Mouse (Mus musculus): ENCODE measurements at regions not wholly inside any gene's neighbourhood (a gene's known extent, or its start where the extent isn't known, plus 50 kb on each side); places are given as distances from the start of the nearest gene placed in this dataset.

DNA sequence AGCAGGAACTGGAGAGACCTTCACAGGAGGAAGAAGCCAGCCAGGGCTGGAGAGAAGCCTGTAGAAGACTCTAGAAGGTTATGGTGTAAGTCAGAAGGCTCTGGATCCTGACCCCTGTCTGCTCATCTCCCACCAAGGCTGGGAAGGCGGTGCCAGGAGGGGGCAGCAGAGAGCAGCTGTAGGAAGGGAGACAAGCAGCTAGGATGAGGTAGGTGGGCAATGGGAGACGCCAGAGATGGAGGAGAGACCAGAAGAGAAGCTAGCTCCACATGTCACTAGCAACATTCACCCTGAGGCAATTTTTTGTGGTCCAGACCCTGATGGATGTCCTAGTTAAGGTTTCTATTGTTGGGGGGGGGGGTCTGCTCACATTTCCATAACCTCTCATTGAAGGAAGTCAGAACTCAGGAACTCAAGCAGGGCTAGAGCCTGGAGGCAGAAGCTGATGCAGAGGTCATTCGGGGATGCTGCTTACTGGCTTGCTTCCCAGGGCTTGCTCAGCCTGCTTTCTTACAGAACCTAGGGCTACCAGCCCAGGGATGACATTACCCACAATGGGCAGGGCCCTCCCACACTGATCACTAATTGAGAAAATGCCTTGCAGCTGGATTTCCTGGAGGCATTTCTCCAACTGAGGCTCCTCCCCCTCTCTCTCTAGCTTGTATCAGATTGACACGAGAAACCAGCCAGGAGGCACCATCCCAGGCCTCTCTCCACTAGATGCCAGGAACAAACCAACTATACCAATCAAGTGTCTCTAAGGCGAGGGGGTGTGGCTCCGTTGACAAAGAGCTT, 144.7 kb upstream of the Rpl38 start:
- TF ChIP-seq CTCF (IDR thresholded peaks at IDR 0.05; ENCODE audit: low read depth), result peak; percentile 93
- Histone ChIP-seq H3K27me3 (replicated peaks; ENCODE audit: control insufficient read depth, insufficient read depth, low read length) (no peaks in the 10 kb centered on the region), H3K36me3 (ENCODE audit: control insufficient read depth, insufficient read depth) (no peaks in the 10 kb centered on the region), H3K27ac (ENCODE audit: low read depth, low read length) (no peak overlapping the region), H3K4me2 (replicated peaks; ENCODE audit: low read depth) (no peak overlapping the region), H3K4me1 (replicated peaks; ENCODE audit: control insufficient read depth, insufficient read depth, low read length) (no peaks in the 10 kb centered on the region), H3K4me3 (ENCODE audit: low read depth, low read length) (no peak overlapping the region), H3K9me3 (ENCODE audit: control insufficient read depth) (no peaks in the 10 kb centered on the region), H3K9ac (ENCODE audit: low read depth, low read length) (no peak overlapping the region)
- ATAC-seq, result no peak
- WGBS, result 46% methylated on average over 6 of the region's 6 CpGs

DNA sequence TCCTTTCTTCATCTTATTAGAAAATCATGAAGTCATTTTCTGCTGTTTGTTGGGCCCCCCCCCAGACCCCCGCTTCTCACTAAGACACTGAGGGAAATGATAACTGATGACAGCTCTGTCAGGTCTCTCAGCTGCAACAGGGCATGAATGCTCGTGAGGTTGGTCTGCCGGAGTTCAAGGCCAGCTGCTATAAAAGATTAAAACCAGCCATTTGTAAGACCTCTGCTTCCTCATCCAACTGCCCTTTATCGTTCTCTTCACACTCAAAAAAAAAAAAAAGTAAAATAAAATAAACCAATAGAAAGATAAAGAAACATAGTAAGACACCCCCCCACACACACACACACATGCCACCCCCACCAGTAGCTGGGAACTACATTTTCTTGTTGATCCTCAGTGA, 153.0 kb upstream of the Rpl38 start:
- no peak overlapping the region for H3K4me3 ChIP-seq (ENCODE audit: low read depth, low read length)
- H3K4me2 ChIP-seq (replicated peaks; ENCODE audit: low read depth), result no peak overlapping the region
- TF ChIP-seq CTCF (IDR thresholded peaks at IDR 0.05; ENCODE audit: low read depth), result no peak
- no peak for ATAC-seq
- no peaks in the 10 kb centered on the region for H3K4me1 ChIP-seq (replicated peaks; ENCODE audit: control insufficient read depth, insufficient read depth, low read length)
- 35% methylated on average over 4 of the region's 4 CpGs for WGBS
- no peaks in the 10 kb centered on the region for H3K9me3 ChIP-seq (ENCODE audit: control insufficient read depth)
- no peaks in the 10 kb centered on the region for H3K27me3 ChIP-seq (replicated peaks; ENCODE audit: control insufficient read depth, insufficient read depth, low read length)
- H3K27ac ChIP-seq (ENCODE audit: low read depth, low read length), result no peak overlapping the region
- no peak overlapping the region for H3K9ac ChIP-seq (ENCODE audit: low read depth, low read length)
- H3K36me3 ChIP-seq (ENCODE audit: control insufficient read depth, insufficient read depth), result no peaks in the 10 kb centered on the region

DNA sequence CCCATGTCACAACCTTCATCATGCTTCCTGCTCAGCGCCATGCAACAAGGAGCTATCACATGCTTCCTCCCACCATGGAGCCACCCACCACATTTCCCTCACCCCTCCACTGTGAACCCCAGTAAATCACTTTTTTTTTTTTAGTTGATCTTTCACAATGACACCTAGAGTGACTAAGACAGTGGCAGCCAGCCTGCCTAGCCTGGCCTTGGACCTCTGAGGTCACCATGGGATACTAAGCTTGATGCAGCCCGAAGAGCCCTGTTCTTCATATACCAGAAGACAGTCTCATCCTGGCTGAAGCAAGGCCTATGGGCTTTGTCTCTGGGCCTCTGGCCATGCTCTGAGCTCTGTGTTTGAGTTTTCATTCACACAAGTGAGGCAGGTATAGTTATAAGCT, 154.2 kb upstream of the Rpl38 start:
- no peaks in the 10 kb centered on the region for H3K4me1 ChIP-seq (replicated peaks; ENCODE audit: control insufficient read depth, insufficient read depth, low read length)
- no peak overlapping the region for H3K27ac ChIP-seq (ENCODE audit: low read depth, low read length)
- H3K27me3 ChIP-seq (replicated peaks; ENCODE audit: control insufficient read depth, insufficient read depth, low read length), result no peaks in the 10 kb centered on the region
- no peak for ATAC-seq
- no peaks in the 10 kb centered on the region for H3K36me3 ChIP-seq (ENCODE audit: control insufficient read depth, insufficient read depth)
- 82% methylated on average over 2 of the region's 2 CpGs for WGBS
- no peak overlapping the region for H3K4me2 ChIP-seq (replicated peaks; ENCODE audit: low read depth)
- no peak overlapping the region for H3K9ac ChIP-seq (ENCODE audit: low read depth, low read length)
- no peaks in the 10 kb centered on the region for H3K9me3 ChIP-seq (ENCODE audit: control insufficient read depth)
- TF ChIP-seq CTCF (IDR thresholded peaks at IDR 0.05; ENCODE audit: low read depth), result no peak
- H3K4me3 ChIP-seq (ENCODE audit: low read depth, low read length), result no peak overlapping the region

DNA sequence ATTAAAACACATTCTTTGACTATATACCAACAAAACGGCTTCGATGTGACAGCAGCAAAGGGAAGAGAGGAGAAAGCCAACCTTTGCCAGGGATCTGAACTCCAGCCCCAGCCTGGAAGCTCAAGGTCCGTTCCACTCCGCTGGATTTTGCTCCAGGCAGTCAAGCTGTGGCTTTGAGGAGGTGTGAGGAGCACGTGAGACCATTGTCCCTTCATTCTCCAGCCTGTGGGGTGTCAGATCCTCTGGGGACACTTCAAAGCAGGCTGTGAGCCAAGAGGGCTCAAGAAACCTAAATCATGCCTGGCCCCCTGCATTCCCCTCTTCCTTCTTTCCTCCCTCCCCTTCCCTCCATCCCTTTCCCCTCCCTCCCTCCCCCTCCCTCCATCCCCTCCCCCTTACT, 154.9 kb upstream of the Rpl38 start:
- 24% methylated on average over 5 of the region's 5 CpGs for WGBS
- no peak for ATAC-seq
- no peak for TF ChIP-seq CTCF (IDR thresholded peaks at IDR 0.05; ENCODE audit: low read depth)
- Histone ChIP-seq H3K27me3 (replicated peaks; ENCODE audit: control insufficient read depth, insufficient read depth, low read length) (no peaks in the 10 kb centered on the region), H3K36me3 (ENCODE audit: control insufficient read depth, insufficient read depth) (no peaks in the 10 kb centered on the region), H3K9me3 (ENCODE audit: control insufficient read depth) (no peaks in the 10 kb centered on the region), H3K4me1 (replicated peaks; ENCODE audit: control insufficient read depth, insufficient read depth, low read length) (no peaks in the 10 kb centered on the region), H3K4me2 (replicated peaks; ENCODE audit: low read depth) (no peak overlapping the region), H3K9ac (ENCODE audit: low read depth, low read length) (no peak overlapping the region), H3K27ac (ENCODE audit: low read depth, low read length) (no peak overlapping the region), H3K4me3 (ENCODE audit: low read depth, low read length) (no peak overlapping the region)

DNA sequence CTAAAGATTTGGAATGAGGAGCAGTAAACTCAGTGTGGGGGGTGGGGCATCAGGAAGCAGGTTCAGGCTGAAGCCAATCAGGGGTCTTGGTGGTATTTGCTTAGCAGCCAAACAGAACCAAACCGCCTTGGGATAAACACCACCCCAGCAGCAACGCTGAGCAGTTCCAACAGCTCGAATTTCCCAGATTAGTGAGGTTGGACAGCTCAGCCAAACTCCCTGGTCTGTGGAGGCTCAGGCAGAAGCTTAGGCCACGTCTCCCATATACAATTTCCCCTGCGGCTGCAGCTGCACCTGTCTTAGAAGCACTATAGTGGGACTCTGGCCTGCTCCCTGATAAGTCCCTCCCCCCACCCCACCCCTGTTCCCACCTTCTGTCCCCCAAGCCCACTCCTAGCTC, 156.3 kb upstream of the Rpl38 start:
- no peak for ATAC-seq
- TF ChIP-seq CTCF (IDR thresholded peaks at IDR 0.05; ENCODE audit: low read depth), result no peak
- 19% methylated on average over 5 of the region's 5 CpGs for WGBS

DNA sequence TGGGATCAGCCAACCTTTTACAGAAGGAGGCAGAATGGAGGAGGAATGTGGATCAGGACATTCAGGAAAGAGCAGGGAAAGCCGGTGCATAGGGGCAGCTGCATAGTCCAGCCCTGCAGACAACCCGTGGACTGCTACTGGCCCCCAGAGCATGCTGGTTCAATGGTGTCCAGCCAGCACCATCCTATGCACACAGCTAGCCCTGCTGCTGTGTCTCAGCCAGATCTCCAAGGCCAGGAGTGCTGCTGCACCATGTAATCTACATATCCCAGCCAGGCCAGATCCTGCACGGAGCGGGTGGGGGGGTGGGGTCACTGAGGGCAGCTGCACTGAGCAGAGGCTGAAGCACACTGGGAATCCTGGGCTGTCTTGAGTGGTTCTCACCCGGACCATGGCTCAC, 165.8 kb upstream of the Rpl38 start:
- no peak for ATAC-seq
- Histone ChIP-seq H3K4me1 (replicated peaks; ENCODE audit: control insufficient read depth, insufficient read depth, low read length) (no peaks in the 10 kb centered on the region), H3K4me3 (ENCODE audit: low read depth, low read length) (no peak overlapping the region), H3K4me2 (replicated peaks; ENCODE audit: low read depth) (no peak overlapping the region), H3K9me3 (ENCODE audit: control insufficient read depth) (no peaks in the 10 kb centered on the region), H3K9ac (ENCODE audit: low read depth, low read length) (no peak overlapping the region), H3K27ac (ENCODE audit: low read depth, low read length) (no peak overlapping the region), H3K27me3 (replicated peaks; ENCODE audit: control insufficient read depth, insufficient read depth, low read length) (no peaks in the 10 kb centered on the region), H3K36me3 (ENCODE audit: control insufficient read depth, insufficient read depth) (no peaks in the 10 kb centered on the region)
- WGBS, result 31% methylated on average over 5 of the region's 5 CpGs
- TF ChIP-seq CTCF (IDR thresholded peaks at IDR 0.05; ENCODE audit: low read depth), result no peak

More for the DNA sequence above, 156.3 kb upstream of the Rpl38 start:
- Histone ChIP-seq H3K9ac (ENCODE audit: low read depth, low read length) (no peak overlapping the region), H3K36me3 (ENCODE audit: control insufficient read depth, insufficient read depth) (no peaks in the 10 kb centered on the region), H3K4me3 (ENCODE audit: low read depth, low read length) (no peak overlapping the region), H3K4me1 (replicated peaks; ENCODE audit: control insufficient read depth, insufficient read depth, low read length) (no peaks in the 10 kb centered on the region), H3K4me2 (replicated peaks; ENCODE audit: low read depth) (no peak overlapping the region), H3K27ac (ENCODE audit: low read depth, low read length) (no peak overlapping the region), H3K27me3 (replicated peaks; ENCODE audit: control insufficient read depth, insufficient read depth, low read length) (no peaks in the 10 kb centered on the region), H3K9me3 (ENCODE audit: control insufficient read depth) (no peaks in the 10 kb centered on the region)
